ENCODE assay signal across 27 mouse cellular contexts in genomic region chr8:81502216-81502615, GRCm38 (mm10).
DNase-seq lines count a peak whose midpoint lies in the region; ATAC-seq and TF ChIP-seq lines count a peak whose summit lies in the region.
"Had no signal": no experiment of that assay in that cellular context is flagged by ENCODE, and none has a peak within 500 bp of the region (broad histone marks: within the 10 kb centered on the region; RNA-seq: fewer than 3 reads in every experiment).

No protein-coding gene starts in this region.

- no peak overlapping the region for H3K4me3 ChIP-seq in G1E (ENCODE audit: low read depth, low read length)
- H3K4me3 ChIP-seq in forebrain, embryonic 11.5 days (ENCODE audit: low read depth, low read length), result no peak overlapping the region
- H3K4me3 ChIP-seq: embryonic facial prominence, embryonic 10.5 days; embryonic facial prominence, embryonic 13.5 days; erythroblast, embryonic 14.5 days; forebrain, embryonic 13.5 days; heart, adult 2 months; heart, embryonic 10.5 days; heart, embryonic 13.5 days had no signal

- TF ChIP-seq CTCF in G1E (IDR thresholded peaks at IDR 0.05; ENCODE audit: low read depth, low read length), result no peak

- H3K4me1 ChIP-seq in G1E (ENCODE audit: insufficient read depth, low read depth, low read length), result peaks cover 5% of the 10 kb centered on the region; the same call in 1 of the 2 replicates
- H3K4me1 ChIP-seq in forebrain, embryonic 11.5 days (replicated peaks; ENCODE audit: control insufficient read depth, insufficient read depth, low read length), result no peaks in the 10 kb centered on the region
- H3K4me1 ChIP-seq: embryonic facial prominence, embryonic 10.5 days; embryonic facial prominence, embryonic 13.5 days; forebrain, embryonic 13.5 days; heart, embryonic 10.5 days; heart, embryonic 13.5 days had no signal

- H3K27ac ChIP-seq in forebrain, embryonic 11.5 days (ENCODE audit: low read depth, low read length), result no peak overlapping the region
- H3K27ac ChIP-seq: embryonic facial prominence, embryonic 10.5 days; embryonic facial prominence, embryonic 13.5 days; forebrain, embryonic 13.5 days; heart, adult 2 months; heart, embryonic 10.5 days; heart, embryonic 13.5 days; hindbrain, embryonic 14.5 days; hindbrain, postnatal 0 days had no signal

- no peak overlapping the region for H3K4me2 ChIP-seq in forebrain, embryonic 11.5 days (ENCODE audit: low read depth, low read length, severe bottlenecking)
- H3K4me2 ChIP-seq: embryonic facial prominence, embryonic 13.5 days; forebrain, embryonic 13.5 days; heart, embryonic 13.5 days; hindbrain, embryonic 14.5 days had no signal

- no peaks in the 10 kb centered on the region for H3K27me3 ChIP-seq in G1E (ENCODE audit: insufficient read depth, low read length)
- H3K27me3 ChIP-seq in forebrain, embryonic 11.5 days (ENCODE audit: control insufficient read depth, insufficient read depth, low read length), result no peaks in the 10 kb centered on the region
- H3K27me3 ChIP-seq: embryonic facial prominence, embryonic 13.5 days; forebrain, embryonic 13.5 days; heart, embryonic 13.5 days had no signal

- H3K9ac ChIP-seq in forebrain, embryonic 11.5 days (ENCODE audit: low read length), result no peak overlapping the region
- H3K9ac ChIP-seq: embryonic facial prominence, embryonic 13.5 days; forebrain, embryonic 13.5 days; heart, embryonic 13.5 days; hindbrain, embryonic 14.5 days had no signal

- peak; percentile 45; the same call in 1 of the 2 replicates for ATAC-seq in G1E (ENCODE audit: extremely low read depth, insufficient number of reproducible peaks, low FRiP score, poor library complexity, severe bottlenecking)
- ATAC-seq in forebrain, embryonic 11.5 days (replicated peaks; ENCODE audit: low FRiP score), result no peak
- ATAC-seq: forebrain, embryonic 13.5 days; forebrain, embryonic 16.5 days; hindbrain, postnatal 0 days had no signal

- no peaks in the 10 kb centered on the region for H3K36me3 ChIP-seq in G1E (replicated peaks)
- H3K36me3 ChIP-seq in forebrain, embryonic 11.5 days (ENCODE audit: control insufficient read depth, insufficient read depth, low read length), result no peaks in the 10 kb centered on the region
- H3K36me3 ChIP-seq: embryonic facial prominence, embryonic 10.5 days; embryonic facial prominence, embryonic 13.5 days; heart, embryonic 10.5 days; heart, embryonic 13.5 days had no signal

- peak; percentile 46 for DNase-seq in CD4-positive, CD25-positive, alpha-beta regulatory T cell, adult 2 months (ENCODE audit: low read depth, low spot score)
- no peak for DNase-seq in G1E (ENCODE audit: low spot score)
- DNase-seq in induced T-regulatory cell, adult 2 months (ENCODE audit: low read depth), result peak; percentile 41
- DNase-seq in thymus, postnatal 25 days, result no peak
- no peak for DNase-seq in forebrain, embryonic 11.5 days (ENCODE audit: low spot score)
- no peak for DNase-seq in left cerebral cortex, adult 18-20 months (ENCODE audit: low spot score in 2 of 2)
- DNase-seq: adrenal gland, adult 2 months; adrenal gland, postnatal 14 days; cerebellum, adult 11 months; cerebellum, adult 8-10 months; cerebellum, postnatal 10 days; cerebellum, postnatal 36 days; embryo, embryonic 11 days; gastrocnemius, postnatal 10 days; gastrocnemius, postnatal 36 days; heart, adult 2 months; heart, postnatal 14 days; heart, postnatal 4 days had no signal

- 82% methylated on average over 2 of the region's 2 CpGs for WGBS in forebrain, embryonic 11.5 days

- peaks cover 5% of the 10 kb centered on the region; the same call in 1 of the 2 replicates for H3K9me3 ChIP-seq in G1E (replicated peaks)
- H3K9me3 ChIP-seq in forebrain, embryonic 11.5 days (ENCODE audit: control insufficient read depth, low read length), result no peaks in the 10 kb centered on the region
- H3K9me3 ChIP-seq: embryonic facial prominence, embryonic 10.5 days; forebrain, embryonic 13.5 days; heart, embryonic 10.5 days; heart, embryonic 13.5 days had no signal

Comparison
In these comparisons a context has a peak if more than half of its experiments do, and no peak if none do; other contexts are left out.
1. DNase-seq: peak in CD4-positive, CD25-positive, alpha-beta regulatory T cell, adult 2 months (single experiment) and induced T-regulatory cell, adult 2 months (single experiment); none in G1E (single experiment), thymus, postnatal 25 days (single experiment), forebrain, embryonic 11.5 days (single experiment) and left cerebral cortex, adult 18-20 months (0 of 2).